Mouse (Mus musculus): ENCODE results near the gene Shank2. TPM values are rescaled to one million over a fixed set of nuclear protein-coding genes. Genes with fewer than 3 reads are reported as not detected.

The Shank2 gene
- polyA plus RNA-seq, 1 experiment from 2014 or later, result 0.69 TPM

GRCm38 (mm10) chr7:144375483-144375882 is 373.8 kb downstream of the Shank2 start:
- WGBS, result 79% methylated on average over 2 of the region's 2 CpGs

GRCm38 (mm10) chr7:144378254-144378653 is 376.5 kb downstream of the Shank2 start:
- Histone ChIP-seq H3K4me1 (replicated peaks; ENCODE audit: control insufficient read depth, insufficient read depth) (no peaks in the 10 kb centered on the region), H3K4me2 (replicated peaks; ENCODE audit: low read depth) (no peak overlapping the region), H3K4me3 (ENCODE audit: low read depth, low read length) (no peak overlapping the region), H3K9me3 (ENCODE audit: control insufficient read depth, low read length) (no peaks in the 10 kb centered on the region), H3K36me3 (ENCODE audit: control insufficient read depth, insufficient read depth, low read length) (no peaks in the 10 kb centered on the region), H3K27ac (replicated peaks) (no peak overlapping the region), H3K27me3 (ENCODE audit: control insufficient read depth, insufficient read depth, low read length) (no peaks in the 10 kb centered on the region), H3K9ac (ENCODE audit: low read length) (no peak overlapping the region)
- DNase-seq (ENCODE audit: low spot score) (no peak), ATAC-seq (ENCODE audit: low FRiP score, low TSS enrichment) (no peak)
- WGBS, result 69% methylated on average over 4 of the region's 4 CpGs
- no peak for TF ChIP-seq CTCF (IDR thresholded peaks at IDR 0.05; ENCODE audit: low read depth)
- no peak for TF ChIP-seq EP300 (optimal IDR thresholded peaks at IDR 0.05)

More at GRCm38 (mm10) chr7:144375483-144375882, 373.8 kb downstream of the Shank2 start:
- H3K9me3 ChIP-seq (ENCODE audit: control insufficient read depth, low read length), result no peaks in the 10 kb centered on the region
- no peak for ATAC-seq (ENCODE audit: low FRiP score, low TSS enrichment)
- H3K27me3 ChIP-seq (ENCODE audit: control insufficient read depth, insufficient read depth, low read length), result no peaks in the 10 kb centered on the region
- H3K27ac ChIP-seq (replicated peaks), result no peak overlapping the region
- DNase-seq (ENCODE audit: low spot score), result no peak
- no peaks in the 10 kb centered on the region for H3K4me1 ChIP-seq (replicated peaks; ENCODE audit: control insufficient read depth, insufficient read depth)
- no peaks in the 10 kb centered on the region for H3K36me3 ChIP-seq (ENCODE audit: control insufficient read depth, insufficient read depth, low read length)
- no peak overlapping the region for H3K4me3 ChIP-seq (ENCODE audit: low read depth, low read length)
- TF ChIP-seq EP300 (optimal IDR thresholded peaks at IDR 0.05) (no peak), CTCF (IDR thresholded peaks at IDR 0.05; ENCODE audit: low read depth) (no peak)
- no peak overlapping the region for H3K4me2 ChIP-seq (replicated peaks; ENCODE audit: low read depth)
- H3K9ac ChIP-seq (ENCODE audit: low read length), result no peak overlapping the region

GRCm38 (mm10) chr7:144379243-144379884 is 377.6 kb downstream of the Shank2 start:
- H3K4me2 ChIP-seq (replicated peaks; ENCODE audit: low read depth), result no peak overlapping the region
- TF ChIP-seq CTCF (IDR thresholded peaks at IDR 0.05; ENCODE audit: low read depth) (no peak), EP300 (optimal IDR thresholded peaks at IDR 0.05) (no peak)
- no peak for ATAC-seq (ENCODE audit: low FRiP score, low TSS enrichment)
- no peaks in the 10 kb centered on the region for H3K36me3 ChIP-seq (ENCODE audit: control insufficient read depth, insufficient read depth, low read length)
- no peak overlapping the region for H3K9ac ChIP-seq (ENCODE audit: low read length)
- H3K4me3 ChIP-seq (ENCODE audit: low read depth, low read length), result no peak overlapping the region
- H3K9me3 ChIP-seq (ENCODE audit: control insufficient read depth, low read length), result no peaks in the 10 kb centered on the region
- DNase-seq (ENCODE audit: low spot score), result no peak
- H3K27ac ChIP-seq (replicated peaks), result no peak overlapping the region
- H3K27me3 ChIP-seq (ENCODE audit: control insufficient read depth, insufficient read depth, low read length), result no peaks in the 10 kb centered on the region
- no peaks in the 10 kb centered on the region for H3K4me1 ChIP-seq (replicated peaks; ENCODE audit: control insufficient read depth, insufficient read depth)
- WGBS, result 43% methylated on average over 6 of the region's 6 CpGs

- Histone ChIP-seq H3K9me3 (ENCODE audit: control insufficient read depth, low read length) (no peaks in the 10 kb centered on the region), H3K9ac (ENCODE audit: low read length) (no peak overlapping the region), H3K27me3 (ENCODE audit: control insufficient read depth, insufficient read depth, low read length) (no peaks in the 10 kb centered on the region), H3K4me3 (ENCODE audit: low read depth, low read length) (no peak overlapping the region), H3K36me3 (ENCODE audit: control insufficient read depth, insufficient read depth, low read length) (no peaks in the 10 kb centered on the region), H3K4me1 (replicated peaks; ENCODE audit: control insufficient read depth, insufficient read depth) (no peaks in the 10 kb centered on the region), H3K4me2 (replicated peaks; ENCODE audit: low read depth) (no peak overlapping the region), H3K27ac (replicated peaks) (no peak overlapping the region)
- ATAC-seq (ENCODE audit: low FRiP score, low TSS enrichment) (no peak), DNase-seq (ENCODE audit: low spot score) (no peak)
- no peak for TF ChIP-seq EP300 (optimal IDR thresholded peaks at IDR 0.05)
- no peak for TF ChIP-seq CTCF (IDR thresholded peaks at IDR 0.05; ENCODE audit: low read depth)
- 63% methylated on average over 10 of the region's 10 CpGs for WGBS
These were observed 379.9 kb downstream of the Shank2 start for GRCm38 (mm10) chr7:144381588-144381987.

GRCm38 (mm10) chr7:144387537-144387936 is 385.8 kb downstream of the Shank2 start:
- no peak overlapping the region for H3K9ac ChIP-seq (ENCODE audit: low read length)
- DNase-seq (ENCODE audit: low spot score) (no peak), ATAC-seq (ENCODE audit: low FRiP score, low TSS enrichment) (no peak)
- no peaks in the 10 kb centered on the region for H3K9me3 ChIP-seq (ENCODE audit: control insufficient read depth, low read length)
- no peak overlapping the region for H3K4me2 ChIP-seq (replicated peaks; ENCODE audit: low read depth)
- H3K36me3 ChIP-seq (ENCODE audit: control insufficient read depth, insufficient read depth, low read length), result no peaks in the 10 kb centered on the region
- 88% methylated on average over 6 of the region's 6 CpGs for WGBS
- no peak overlapping the region for H3K27ac ChIP-seq (replicated peaks)
- H3K4me3 ChIP-seq (ENCODE audit: low read depth, low read length), result no peak overlapping the region
- no peaks in the 10 kb centered on the region for H3K4me1 ChIP-seq (replicated peaks; ENCODE audit: control insufficient read depth, insufficient read depth)
- no peaks in the 10 kb centered on the region for H3K27me3 ChIP-seq (ENCODE audit: control insufficient read depth, insufficient read depth, low read length)
- TF ChIP-seq CTCF (IDR thresholded peaks at IDR 0.05; ENCODE audit: low read depth), result 0 out of 2 replicates have a peak, but pooled peaks have one; percentile 9
- TF ChIP-seq EP300 (optimal IDR thresholded peaks at IDR 0.05), result no peak

- Histone ChIP-seq H3K36me3 (ENCODE audit: control insufficient read depth, insufficient read depth, low read length) (no peaks in the 10 kb centered on the region), H3K27me3 (ENCODE audit: control insufficient read depth, insufficient read depth, low read length) (no peaks in the 10 kb centered on the region), H3K4me3 (ENCODE audit: low read depth, low read length) (no peak overlapping the region), H3K9ac (ENCODE audit: low read length) (no peak overlapping the region), H3K27ac (replicated peaks) (no peak overlapping the region), H3K9me3 (ENCODE audit: control insufficient read depth, low read length) (no peaks in the 10 kb centered on the region), H3K4me1 (replicated peaks; ENCODE audit: control insufficient read depth, insufficient read depth) (no peaks in the 10 kb centered on the region), H3K4me2 (replicated peaks; ENCODE audit: low read depth) (no peak overlapping the region)
- no peak for DNase-seq (ENCODE audit: low spot score)
- no peak for ATAC-seq (ENCODE audit: low FRiP score, low TSS enrichment)
- WGBS, result 82% methylated on average over 2 of the region's 2 CpGs
- no peak for TF ChIP-seq EP300 (optimal IDR thresholded peaks at IDR 0.05)
- no peak for TF ChIP-seq CTCF (IDR thresholded peaks at IDR 0.05; ENCODE audit: low read depth)
These were observed 388.0 kb downstream of the Shank2 start for GRCm38 (mm10) chr7:144389704-144390103.
